Mouse (Mus musculus) cortical plate, adult 2 months (tissue): Measurements from ENCODE around the gene Polrmt.

ENCODE experiments used
- CTCF ChIP-seq: fragments of 200-500 bp; IDR thresholded peaks from 2 replicates; pipeline ENCODE4 v1.5.1; 2011; ENCODE audit warnings: mild to moderate bottlenecking, control low read depth, low read length; ENCODE audit not compliant: insufficient read depth; ENCODE audit errors: extremely low read depth
- POLR2A ChIP-seq: fragments of 200-500 bp; IDR thresholded peaks from 2 replicates; pipeline ENCODE4 v1.6.1; 2011; ENCODE audit warnings: mild to moderate bottlenecking, low read length, control low read depth; ENCODE audit not compliant: insufficient read depth; ENCODE audit errors: extremely low read depth

DNA sequence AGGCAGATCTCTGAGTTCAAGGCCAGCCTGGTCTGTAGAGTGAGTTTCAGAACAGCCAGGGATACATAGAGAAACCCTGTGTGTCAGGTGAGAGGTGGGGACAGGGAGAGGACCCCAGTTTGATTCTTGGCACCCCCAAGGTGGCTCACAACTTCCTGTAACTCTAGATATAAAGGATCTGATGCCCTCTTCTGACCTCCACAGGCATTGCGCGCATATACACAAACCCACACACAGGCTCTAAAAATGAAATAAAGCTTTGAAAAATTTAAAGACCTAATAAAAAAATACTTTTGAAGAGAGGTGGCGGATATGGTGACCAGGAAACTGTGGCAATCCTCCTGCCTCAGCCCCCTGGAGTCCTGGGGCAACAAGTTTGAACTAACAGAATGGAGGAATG lies 49.5 kb upstream of the Polrmt start:
- no peak for TF ChIP-seq POLR2A
- no peak for TF ChIP-seq CTCF
